ENCODE assay signal across 23 mouse cellular contexts in genomic region chr19:6495714-6496113, GRCm38 (mm10). TPM values are rescaled to one million over a fixed set of nuclear protein-coding genes. Genes with fewer than 3 reads are reported as not detected.
DNase-seq lines count a peak whose midpoint lies in the region; ATAC-seq and TF ChIP-seq lines count a peak whose summit lies in the region.
"Had no signal": no experiment of that assay in that cellular context is flagged by ENCODE, and none has a peak within 500 bp of the region (broad histone marks: within the 10 kb centered on the region; RNA-seq: fewer than 3 reads in every experiment).

No protein-coding gene starts in this region.

- peaks cover 17% of the 10 kb centered on the region for H3K4me1 ChIP-seq in neural tube, embryonic 11.5 days (ENCODE audit: control insufficient read depth, insufficient read depth, low read length)
- peaks cover 29% of the 10 kb centered on the region for H3K4me1 ChIP-seq in hindbrain, embryonic 16.5 days (ENCODE audit: control insufficient read depth, insufficient read depth, low read depth, low read length)
- peaks cover 13% of the 10 kb centered on the region; the same call in 1 of the 2 replicates for H3K4me1 ChIP-seq in midbrain, postnatal 0 days (ENCODE audit: insufficient read depth, low read length)

- H3K27me3 ChIP-seq in neural tube, embryonic 11.5 days (ENCODE audit: control insufficient read depth, insufficient read depth, low read length), result peaks cover 28% of the 10 kb centered on the region
- H3K27me3 ChIP-seq in hindbrain, embryonic 16.5 days (replicated peaks; ENCODE audit: control insufficient read depth, insufficient read depth, low read length), result no peaks in the 10 kb centered on the region
- H3K27me3 ChIP-seq in midbrain, postnatal 0 days (ENCODE audit: insufficient read depth, low read length), result no peaks in the 10 kb centered on the region

- no peak overlapping the region; the same call in 1 of the 2 replicates for H3K9ac ChIP-seq in neural tube, embryonic 11.5 days (ENCODE audit: low read length)
- no peak overlapping the region for H3K9ac ChIP-seq in hindbrain, embryonic 16.5 days (ENCODE audit: low read depth, low read length)
- 0 out of 2 replicates have a peak overlapping the region, but pooled peaks have one; percentile 99 for H3K9ac ChIP-seq in midbrain, postnatal 0 days (replicated peaks; ENCODE audit: low read length, poor library complexity, severe bottlenecking)
- H3K9ac ChIP-seq: embryonic facial prominence, embryonic 12.5 days; heart, embryonic 15.5 days; liver, embryonic 14.5 days; lung, embryonic 15.5 days had no signal

- H3K4me2 ChIP-seq in neural tube, embryonic 11.5 days (ENCODE audit: low read depth), result no peak overlapping the region
- no peak overlapping the region for H3K4me2 ChIP-seq in hindbrain, embryonic 16.5 days (ENCODE audit: low read length)
- peak overlapping the region; percentile 95; the same call in 1 of the 2 replicates for H3K4me2 ChIP-seq in midbrain, postnatal 0 days (ENCODE audit: low read depth, low read length, poor library complexity, severe bottlenecking)
- H3K4me2 ChIP-seq: embryonic facial prominence, embryonic 12.5 days; heart, embryonic 15.5 days; lung, embryonic 15.5 days had no signal

- H3K36me3 ChIP-seq in neural tube, embryonic 11.5 days (ENCODE audit: control insufficient read depth, insufficient read depth, low read length), result no peaks in the 10 kb centered on the region
- no peaks in the 10 kb centered on the region for H3K36me3 ChIP-seq in hindbrain, embryonic 16.5 days (ENCODE audit: control insufficient read depth, insufficient read depth, low read length)
- H3K36me3 ChIP-seq in midbrain, postnatal 0 days (ENCODE audit: insufficient read depth, low read length), result peaks cover 9% of the 10 kb centered on the region; the same call in 1 of the 2 replicates
- H3K36me3 ChIP-seq: embryonic facial prominence, embryonic 12.5 days; heart, embryonic 15.5 days; lung, embryonic 15.5 days had no signal

- no peak for TF ChIP-seq CTCF in midbrain, postnatal 0 days (IDR thresholded peaks at IDR 0.05)

- DNase-seq in neural tube, embryonic 11.5 days (ENCODE audit: low spot score), result no peak
- DNase-seq in neural tube, embryonic 10.5 days (ENCODE audit: extremely low spot score, low spot score), result no peak
- DNase-seq in midbrain, postnatal 0 days (ENCODE audit: low spot score), result no peak
- no peak for DNase-seq in kidney, postnatal 36 days
- DNase-seq in ovary, adult 18-20 months (ENCODE audit: low spot score), result no peak
- DNase-seq in lung, postnatal 36 days, result no peak
- DNase-seq: gastrocnemius, adult 2 months; heart, adult 18-20 months; heart, postnatal 4 days; kidney, postnatal 4 days; retina, postnatal 1 day; thymus, adult 2 months had no signal

- H3K9me3 ChIP-seq in neural tube, embryonic 11.5 days (ENCODE audit: control insufficient read depth, low read length), result no peaks in the 10 kb centered on the region
- H3K9me3 ChIP-seq in hindbrain, embryonic 16.5 days (ENCODE audit: control insufficient read depth, low read length), result no peaks in the 10 kb centered on the region
- no peaks in the 10 kb centered on the region for H3K9me3 ChIP-seq in midbrain, postnatal 0 days (ENCODE audit: low read length)
- H3K9me3 ChIP-seq: embryonic facial prominence, embryonic 12.5 days; heart, embryonic 15.5 days; lung, embryonic 15.5 days had no signal

- ATAC-seq in neural tube, embryonic 11.5 days (ENCODE audit: insufficient read depth, low FRiP score, low TSS enrichment), result no peak
- ATAC-seq in hindbrain, embryonic 16.5 days, result no peak
- ATAC-seq in midbrain, postnatal 0 days (ENCODE audit: low FRiP score), result no peak
- ATAC-seq: intestine, embryonic 16.5 days had no signal

- H3K27ac ChIP-seq in neural tube, embryonic 11.5 days (ENCODE audit: low read depth, low read length), result 0 out of 2 replicates have a peak overlapping the region, but pooled peaks have one; percentile 41
- peak overlapping the region; percentile 39; the same call in 1 of the 2 replicates for H3K27ac ChIP-seq in hindbrain, embryonic 16.5 days (ENCODE audit: low read depth, low read length)
- H3K27ac ChIP-seq in midbrain, postnatal 0 days (ENCODE audit: low read depth, low read length), result peak overlapping the region; percentile 98
- H3K27ac ChIP-seq: embryonic facial prominence, embryonic 12.5 days; gastrocnemius, adult 2 months; heart, embryonic 15.5 days; liver, embryonic 14.5 days; lung, embryonic 15.5 days; macrophage had no signal

- H3K4me3 ChIP-seq in neural tube, embryonic 11.5 days (ENCODE audit: low read depth, low read length), result no peak overlapping the region
- H3K4me3 ChIP-seq in hindbrain, embryonic 16.5 days (ENCODE audit: low read length), result no peak overlapping the region
- no peak overlapping the region for H3K4me3 ChIP-seq in midbrain, postnatal 0 days (ENCODE audit: low read depth, low read length)
- H3K4me3 ChIP-seq: embryonic facial prominence, embryonic 12.5 days; erythroblast, embryonic 14.5 days; gastrocnemius, adult 2 months; heart, embryonic 15.5 days; lung, embryonic 15.5 days had no signal

- WGBS in neural tube, embryonic 11.5 days, result 27% methylated on average over 8 of the region's 8 CpGs
- 39% methylated on average over 8 of the region's 8 CpGs for WGBS in hindbrain, embryonic 16.5 days
- WGBS in midbrain, postnatal 0 days, result 36% methylated on average over 8 of the region's 8 CpGs

RNA-seq across cellular contexts. Expression of gene Slc22a12, which starts 47.1 kb away (rescaled TPM):
- polyA plus RNA-seq in neural tube, embryonic 11.5 days (2014; fragmentation: Nextera tagmentation; extraction: Ambion mirVana), result not detected in 2 replicates
- polyA plus RNA-seq in hindbrain, embryonic 16.5 days (2015; fragmentation: Nextera tagmentation; extraction: Ambion mirVana), result 0.14 TPM in 1 of 2 replicates, not detected in the other
- 0.71 TPM in 1 of 2 replicates, not detected in the other for total RNA-seq in midbrain, postnatal 0 days (2014; rRNA removed)
- 0.45 and 0.57 TPM in 2 replicates for polyA plus RNA-seq in midbrain, postnatal 0 days (2015; fragmentation: Nextera tagmentation; extraction: Ambion mirVana)
- total RNA-seq: gastrocnemius, adult 2 months; heart, postnatal 4 days; neutrophil, adult 5-6 weeks had no signal
- polyA plus RNA-seq: embryonic facial prominence, embryonic 12.5 days; erythroblast, embryonic 14.5 days; heart, embryonic 15.5 days; intestine, embryonic 16.5 days; limb, embryonic 14.5 days; liver, embryonic 14.5 days; macrophage; stomach, embryonic 16.5 days had no signal

Comparison
In these comparisons a context has a peak if more than half of its experiments do, and no peak if none do; other contexts are left out.
1. H3K27ac ChIP-seq: peak in every context shown above with its lines; median percentile 98 in midbrain, postnatal 0 days; 41 in neural tube, embryonic 11.5 days; 39 in hindbrain, embryonic 16.5 days.